Mouse (Mus musculus): ENCODE results near the gene Nsun4. TPM values are rescaled to one million over a fixed set of nuclear protein-coding genes. Genes with fewer than 3 reads are reported as not detected.

Gene Nsun4
- total and polyA plus RNA-seq, 3 experiments: 19.9 to 32.8 (median 20.5) TPM

GRCm38 (mm10) chr4:116000671-116001070 lies 53.0 kb downstream of the Nsun4 start:
- no peak for TF ChIP-seq ZC3H11A (IDR thresholded peaks at IDR 0.05; ENCODE audit: low read depth, low read length)
- no peak for TF ChIP-seq ELF1 (IDR thresholded peaks at IDR 0.05; ENCODE audit: low read depth, low read length)
- no peak for TF ChIP-seq MAFK (IDR thresholded peaks at IDR 0.05; ENCODE audit: insufficient replicate concordance, low read length)
- TF ChIP-seq MXI1 (IDR thresholded peaks at IDR 0.05; ENCODE audit: low read depth, low read length): no peak
- Histone ChIP-seq H3K9ac (ENCODE audit: insufficient read depth, low read depth) (no peak overlapping the region), H3K79me2 (replicated peaks; ENCODE audit: control insufficient read depth, extremely low read depth, insufficient read depth, poor library complexity, severe bottlenecking) (no peaks in the 10 kb centered on the region), H3K4me2 (ENCODE audit: insufficient read depth, low read depth, poor library complexity, severe bottlenecking) (no peak overlapping the region), H3K27me3 (replicated peaks) (no peaks in the 10 kb centered on the region), H3K4me1 (ENCODE audit: control insufficient read depth in 1 of 2, insufficient read depth in 2 of 2) (peaks cover 0 to 8% of the 10 kb centered on the region in 2 experiments; a peak in 2 of 4 replicates), H3K4me3 (replicated peaks in 1 of 3; ENCODE audit: low read depth in 2 of 3, low read length in 2 of 3, poor library complexity in 1 of 3) (no peak overlapping the region), H3K36me3 (replicated peaks in 1 of 2; ENCODE audit: control insufficient read depth in 1 of 2, insufficient read depth in 1 of 2, low read length in 1 of 2) (peaks cover 59 to 93% of the 10 kb centered on the region in 2 experiments), H3K9me3 (replicated peaks; ENCODE audit: low read length) (no peaks in the 10 kb centered on the region), H3K27ac (ENCODE audit: insufficient read depth, low read depth) (no peak overlapping the region)
- dilution Hi-C loops (cut with MboI; ENCODE audit: extremely low pct_ligation_motif_present, extremely low pct_unique_long_range_greater_than_20kb, low sequenced_read_pairs): no loop called here
- in situ Hi-C loops (cut with MboI; ENCODE audit: low pct_ligation_motif_present, low pct_unique_long_range_greater_than_20kb, low sequenced_read_pairs): no loop called here
- DNase-seq (ENCODE audit: extremely low read depth): no peak

GRCm38 (mm10) chr4:115996729-115997128 lies 56.9 kb downstream of the Nsun4 start:
- dilution Hi-C loops (cut with MboI; ENCODE audit: extremely low pct_ligation_motif_present, extremely low pct_unique_long_range_greater_than_20kb, low sequenced_read_pairs): no loop called here
- Histone ChIP-seq H3K9me3 (replicated peaks; ENCODE audit: low read length) (peaks cover 5% of the 10 kb centered on the region), H3K9ac (ENCODE audit: insufficient read depth, low read depth) (no peak overlapping the region), H3K79me2 (replicated peaks; ENCODE audit: control insufficient read depth, extremely low read depth, insufficient read depth, poor library complexity, severe bottlenecking) (no peaks in the 10 kb centered on the region), H3K4me3 (replicated peaks in 1 of 3; ENCODE audit: low read depth in 2 of 3, low read length in 2 of 3, poor library complexity in 1 of 3) (no peak overlapping the region), H3K27me3 (replicated peaks) (no peaks in the 10 kb centered on the region), H3K27ac (ENCODE audit: insufficient read depth, low read depth) (no peak overlapping the region), H3K4me2 (ENCODE audit: insufficient read depth, low read depth, poor library complexity, severe bottlenecking) (no peak overlapping the region), H3K4me1 (ENCODE audit: control insufficient read depth in 1 of 2, insufficient read depth in 2 of 2) (no peaks in the 10 kb centered on the region), H3K36me3 (replicated peaks in 1 of 2; ENCODE audit: control insufficient read depth in 1 of 2, insufficient read depth in 1 of 2, low read length in 1 of 2) (peaks cover 39 to 54% of the 10 kb centered on the region in 2 experiments)
- no peak for DNase-seq (ENCODE audit: extremely low read depth)
- in situ Hi-C loops (cut with MboI; ENCODE audit: low pct_ligation_motif_present, low pct_unique_long_range_greater_than_20kb, low sequenced_read_pairs): no loop called here
- TF ChIP-seq POLR2AphosphoS2 (IDR thresholded peaks at IDR 0.05; ENCODE audit: low read depth, low read length) (no peak), POLR2A (IDR thresholded peaks at IDR 0.05; ENCODE audit: low read depth, low read length) (no peak), JUN (IDR thresholded peaks at IDR 0.05; ENCODE audit: insufficient read depth, low read depth, low read length) (no peak), MYC (IDR thresholded peaks at IDR 0.05; ENCODE audit: low read depth, low read length) (no peak), CTCF (conservative IDR thresholded peaks at IDR 0.05 in 1 of 2, IDR thresholded peaks at IDR 0.05 in 1 of 2; ENCODE audit: low read depth in 2 of 2, low read length in 2 of 2) (no peak), IRF4 (IDR thresholded peaks at IDR 0.05; ENCODE audit: low read depth, low read length) (no peak), USF1 (IDR thresholded peaks at IDR 0.05; ENCODE audit: low read depth, low read length) (no peak), TCF12 (IDR thresholded peaks at IDR 0.05; ENCODE audit: low read depth, low read length) (no peak)

- TF ChIP-seq UBTF (IDR thresholded peaks at IDR 0.05; ENCODE audit: low read depth, low read length) (no peak), POLR2A (IDR thresholded peaks at IDR 0.05; ENCODE audit: low read depth, low read length) (no peak), JUND (conservative IDR thresholded peaks at IDR 0.05; ENCODE audit: low read depth, low read length) (no peak), ZMIZ1 (IDR thresholded peaks at IDR 0.05; ENCODE audit: low read depth, low read length) (no peak), PAX5 (IDR thresholded peaks at IDR 0.05; ENCODE audit: low read length) (no peak), CTCF (conservative IDR thresholded peaks at IDR 0.05 in 1 of 2, IDR thresholded peaks at IDR 0.05 in 1 of 2; ENCODE audit: low read depth in 2 of 2, low read length in 2 of 2) (no peak), BHLHE40 (IDR thresholded peaks at IDR 0.05; ENCODE audit: low read depth, low read length) (no peak), NRF1 (IDR thresholded peaks at IDR 0.05; ENCODE audit: low read depth, low read length) (no peak), TCF12 (IDR thresholded peaks at IDR 0.05; ENCODE audit: low read depth, low read length) (no peak), ETS1 (conservative IDR thresholded peaks at IDR 0.05; ENCODE audit: low read depth, low read length) (no peak), CHD2 (IDR thresholded peaks at IDR 0.05; ENCODE audit: low read length) (no peak), RCOR1 (conservative IDR thresholded peaks at IDR 0.05; ENCODE audit: low read depth, low read length) (no peak), KAT2A (IDR thresholded peaks at IDR 0.05; ENCODE audit: insufficient replicate concordance, low read length) (no peak), MAZ (IDR thresholded peaks at IDR 0.05; ENCODE audit: low read depth, low read length) (no peak), POLR2AphosphoS2 (IDR thresholded peaks at IDR 0.05; ENCODE audit: low read depth, low read length) (no peak), ZKSCAN1 (IDR thresholded peaks at IDR 0.05; ENCODE audit: borderline replicate concordance, low read depth, low read length) (no peak)
- DNase-seq (ENCODE audit: extremely low read depth): no peak
- Histone ChIP-seq H3K79me2 (replicated peaks; ENCODE audit: control insufficient read depth, extremely low read depth, insufficient read depth, poor library complexity, severe bottlenecking) (no peaks in the 10 kb centered on the region), H3K4me2 (ENCODE audit: insufficient read depth, low read depth, poor library complexity, severe bottlenecking) (no peak overlapping the region), H3K9me3 (replicated peaks; ENCODE audit: low read length) (peaks cover 13% of the 10 kb centered on the region), H3K4me3 (replicated peaks in 1 of 3; ENCODE audit: low read depth in 2 of 3, low read length in 2 of 3, poor library complexity in 1 of 3) (no peak overlapping the region), H3K27me3 (replicated peaks) (no peaks in the 10 kb centered on the region), H3K4me1 (ENCODE audit: control insufficient read depth in 1 of 2, insufficient read depth in 2 of 2) (no peaks in the 10 kb centered on the region), H3K9ac (ENCODE audit: insufficient read depth, low read depth) (no peak overlapping the region), H3K27ac (ENCODE audit: insufficient read depth, low read depth) (no peak overlapping the region), H3K36me3 (replicated peaks in 1 of 2; ENCODE audit: control insufficient read depth in 1 of 2, insufficient read depth in 1 of 2, low read length in 1 of 2) (peaks cover 34 to 43% of the 10 kb centered on the region in 2 experiments)
- dilution Hi-C loops (cut with MboI; ENCODE audit: extremely low pct_ligation_motif_present, extremely low pct_unique_long_range_greater_than_20kb, low sequenced_read_pairs) (no loop called here), in situ Hi-C loops (cut with MboI; ENCODE audit: low pct_ligation_motif_present, low pct_unique_long_range_greater_than_20kb, low sequenced_read_pairs) (no loop called here)
Measured at GRCm38 (mm10) chr4:115995376-115995730, 58.3 kb downstream of the Nsun4 start.
